Mouse (Mus musculus): ENCODE results near the gene Igf2bp2. TPM values are rescaled to one million over a fixed set of nuclear protein-coding genes. Genes with fewer than 3 reads are reported as not detected.
A peak's percentile ranks its signal among the peaks of the same experiment; 100 is the strongest.

Gene Igf2bp2
- total RNA-seq, 2 experiments from 2014 or later = 2.1 TPM

DNA sequence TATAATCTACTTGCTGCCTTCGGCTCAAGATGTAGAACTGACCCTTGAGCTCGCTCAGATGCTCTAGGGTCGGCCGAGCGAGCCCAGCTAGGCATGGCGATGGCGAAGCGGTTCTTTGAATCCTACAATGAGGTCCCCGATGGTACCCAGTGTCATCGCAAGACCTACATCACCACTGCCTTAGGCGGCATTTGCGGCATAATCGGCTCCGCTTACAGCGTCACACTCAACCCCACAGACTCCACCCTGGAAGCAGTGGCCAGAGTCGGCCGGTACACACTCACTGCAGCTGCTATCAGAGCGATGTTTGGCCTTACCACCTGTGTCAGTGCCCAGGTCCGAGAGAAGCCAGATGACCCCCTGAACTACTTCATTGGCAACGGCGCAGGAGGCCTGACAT, 109.7 kb downstream of the Igf2bp2 start:
- no peak for DNase-seq
- intact Hi-C loops (cut with DNase I) = no loop called here

DNA sequence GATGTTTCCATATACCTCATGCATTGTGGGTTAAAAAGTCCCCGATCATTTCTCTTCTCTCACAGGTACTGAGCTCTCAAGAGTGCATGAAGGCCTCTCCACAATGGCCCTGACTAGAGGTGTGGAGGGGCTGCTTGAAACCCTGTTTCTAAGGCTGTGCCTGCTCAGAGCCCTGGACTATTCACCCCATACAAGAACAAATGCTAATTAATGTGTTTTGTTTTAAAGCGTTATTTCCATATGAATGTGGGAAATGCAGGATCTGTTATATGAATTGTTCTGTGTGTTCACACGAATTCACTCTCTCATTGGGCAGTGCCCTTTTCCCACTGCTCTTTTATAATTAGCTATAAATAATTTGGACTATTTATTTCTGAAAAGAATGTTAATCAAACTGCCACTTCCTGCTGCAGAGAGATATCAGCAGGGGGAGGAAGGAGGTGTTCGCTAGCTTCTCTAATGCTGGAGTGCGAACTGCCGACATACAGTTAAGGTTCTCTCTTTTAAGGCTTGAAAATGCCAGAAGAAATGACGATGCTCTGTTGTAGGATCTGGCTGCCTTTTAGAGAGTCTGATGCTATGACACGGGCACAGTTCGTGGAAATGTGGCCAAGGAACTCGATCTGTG, 116.2 kb downstream of the Igf2bp2 start:
- intact Hi-C loops (cut with DNase I) = no loop called here

DNA sequence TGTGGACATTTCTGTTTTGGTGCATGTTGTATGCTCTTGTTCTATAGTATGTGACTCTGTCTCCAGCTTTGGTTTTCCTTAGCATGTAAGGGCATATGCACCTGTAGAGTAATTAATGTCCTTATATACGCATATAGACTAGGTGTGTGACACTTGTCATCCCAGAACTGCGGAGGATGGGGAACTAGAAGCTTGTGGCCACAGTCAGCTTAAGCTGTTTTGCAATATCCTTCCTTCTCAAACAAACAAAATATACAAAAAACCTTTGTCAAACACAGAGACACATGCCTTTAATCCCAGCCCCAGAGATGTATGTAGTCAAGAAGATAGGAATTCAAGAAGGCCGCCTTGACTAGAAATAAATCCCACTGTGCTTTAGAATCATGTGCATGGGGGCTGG, 117.2 kb downstream of the Igf2bp2 start:
- no peak for DNase-seq
- intact Hi-C loops (cut with DNase I) = no loop called here

More for the DNA sequence above, 116.2 kb downstream of the Igf2bp2 start:
- DNase-seq = no peak

DNA sequence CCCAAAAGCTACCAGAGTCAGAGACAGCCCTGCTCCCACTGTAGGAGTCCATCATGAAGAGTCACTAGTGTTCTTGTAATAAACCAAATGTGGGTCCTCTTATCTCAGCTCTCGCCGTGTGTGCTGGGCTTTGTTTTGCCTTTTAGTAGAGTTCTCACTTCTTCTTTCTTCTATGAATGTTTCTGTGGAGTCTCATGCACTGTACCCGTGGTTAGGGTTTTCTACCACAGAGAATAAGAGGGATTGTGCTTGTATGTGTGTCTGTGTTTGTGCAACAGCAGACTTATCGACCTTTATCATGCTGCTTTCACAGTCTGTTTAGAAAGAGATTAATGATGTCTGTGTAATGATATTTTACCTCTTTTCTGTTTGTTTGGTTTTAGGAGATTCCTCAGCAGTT, 119.3 kb downstream of the Igf2bp2 start:
- intact Hi-C loops (cut with DNase I) = no loop called here
- no peak for DNase-seq

DNA sequence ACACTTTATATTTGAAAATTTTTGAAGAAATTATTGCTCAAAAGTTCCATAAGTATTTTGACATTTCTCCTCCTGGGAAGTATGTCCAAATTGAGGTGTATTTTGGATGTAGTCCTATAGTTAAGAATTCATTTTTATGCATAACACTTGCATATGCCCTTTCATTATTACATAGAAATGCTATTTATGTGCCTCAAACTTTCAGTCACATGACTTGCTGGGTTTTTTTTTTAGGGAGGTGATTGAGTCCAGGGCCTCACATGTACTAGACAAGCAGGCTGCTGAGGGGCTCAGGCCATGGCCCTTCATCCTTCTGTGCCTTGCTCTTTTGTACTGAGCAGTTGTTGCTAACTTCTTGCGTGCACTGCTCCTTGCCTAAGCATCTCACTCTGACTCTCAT, 123.1 kb downstream of the Igf2bp2 start:
- intact Hi-C loops (cut with DNase I) = no loop called here
- no peak for DNase-seq

DNA sequence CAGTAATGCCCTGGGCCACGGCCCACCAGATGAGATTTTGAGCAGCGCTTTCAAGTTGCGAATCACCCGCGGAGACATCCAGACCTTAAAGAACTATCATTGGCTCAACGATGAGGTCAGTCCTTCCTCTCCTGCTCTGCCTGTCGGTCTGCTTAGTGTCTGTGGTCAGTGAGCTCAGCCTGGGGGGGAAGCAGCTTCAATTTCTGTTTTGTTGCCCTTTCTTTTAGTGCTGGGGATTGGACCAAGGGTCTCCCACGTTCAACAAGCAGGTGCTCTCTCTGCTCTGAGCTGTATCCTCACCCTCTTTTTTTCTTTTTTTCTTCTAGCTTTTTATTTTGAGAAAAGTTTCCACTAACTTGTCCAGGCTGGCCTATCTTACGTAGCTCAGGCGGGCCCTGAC, 124.5 kb downstream of the Igf2bp2 start:
- no peak for DNase-seq
- intact Hi-C loops (cut with DNase I) = no loop called here

DNA sequence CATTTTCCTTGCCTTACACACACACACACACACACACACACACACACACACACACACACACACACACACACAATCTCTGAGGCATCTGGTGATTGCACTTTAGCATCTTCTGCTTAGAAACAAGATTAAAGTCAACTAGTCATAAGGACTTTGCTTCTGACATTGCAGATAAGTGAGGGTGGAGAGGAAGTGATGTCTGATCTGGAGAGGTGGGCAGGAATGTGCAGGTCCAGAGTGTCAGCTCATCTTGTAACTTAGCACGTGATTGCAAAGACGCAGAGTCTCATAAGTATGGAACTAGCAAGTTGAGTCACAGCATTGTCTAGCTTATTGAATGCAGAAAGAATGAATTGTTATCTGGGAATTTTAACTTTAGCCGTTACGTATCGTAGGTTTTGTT, 135.6 kb downstream of the Igf2bp2 start:
- DNase-seq = no peak
- intact Hi-C loops (cut with DNase I) = no loop called here

DNA sequence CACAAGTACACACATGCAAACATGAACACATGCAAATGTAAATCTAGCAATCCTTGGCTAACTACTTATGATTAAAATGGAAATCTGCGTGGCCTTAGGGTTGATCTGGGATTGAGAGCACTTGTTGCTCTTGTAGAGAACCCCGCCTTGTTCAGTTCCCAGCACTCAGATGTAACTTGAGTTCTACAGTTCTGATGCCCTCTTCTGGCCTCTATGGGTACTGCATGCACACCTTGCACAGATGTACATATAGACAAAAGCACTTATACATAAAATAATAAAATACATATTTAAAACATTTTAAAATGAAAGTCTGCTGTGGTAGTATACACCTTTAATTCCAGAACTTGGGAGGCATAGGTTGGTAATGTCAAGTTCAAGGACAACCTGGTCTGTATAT, 141.0 kb downstream of the Igf2bp2 start:
- DNase-seq = no peak
- intact Hi-C loops (cut with DNase I) = no loop called here

DNA sequence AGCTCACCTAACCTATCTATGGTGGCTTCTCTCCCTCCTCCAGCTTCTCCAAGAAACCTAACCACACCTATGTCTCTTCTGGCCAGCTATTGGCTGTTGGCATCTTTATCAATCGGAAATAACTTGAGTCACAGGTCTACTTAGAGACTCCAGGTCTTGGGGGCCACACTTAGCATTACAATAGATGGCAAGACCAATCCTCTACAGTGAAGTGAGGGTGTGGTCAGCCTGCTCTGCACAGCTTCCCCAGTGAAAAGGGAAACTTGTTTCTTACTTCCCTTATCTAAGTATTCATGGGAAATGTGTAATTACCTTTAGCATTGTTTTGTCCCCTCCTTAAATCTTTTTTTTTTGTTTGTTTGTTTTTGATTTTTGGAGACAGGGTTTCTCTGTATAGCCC, 147.5 kb downstream of the Igf2bp2 start:
- DNase-seq = no peak
- intact Hi-C loops (cut with DNase I) = no loop called here

DNA sequence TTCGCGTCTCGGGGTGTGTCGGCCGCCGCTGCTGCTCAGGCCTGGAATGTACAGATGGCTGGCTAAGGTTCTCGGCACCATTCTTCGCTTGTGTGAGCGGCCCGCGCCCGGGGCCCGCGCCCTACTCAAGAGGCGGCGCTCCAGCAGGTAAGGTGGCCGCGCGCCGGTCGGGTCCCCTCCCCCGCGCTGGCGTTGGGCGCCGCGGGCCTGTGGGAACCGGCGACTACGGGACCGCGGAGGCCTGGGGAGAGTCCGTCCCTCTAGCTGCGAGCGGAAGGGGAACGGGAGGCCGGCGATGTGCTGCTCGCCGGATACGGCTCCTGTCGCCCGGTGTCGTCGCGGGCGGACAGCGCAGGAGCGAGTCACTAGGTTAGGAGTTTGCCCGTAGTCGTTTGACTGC, 153.5 kb downstream of the Igf2bp2 start:
- no peak for DNase-seq
- intact Hi-C loops (cut with DNase I) = loop anchor here (5.0 kb wide), 1 partner anchor 62 kb away; the partner anchor contains the start of gene Tmem41a

DNA sequence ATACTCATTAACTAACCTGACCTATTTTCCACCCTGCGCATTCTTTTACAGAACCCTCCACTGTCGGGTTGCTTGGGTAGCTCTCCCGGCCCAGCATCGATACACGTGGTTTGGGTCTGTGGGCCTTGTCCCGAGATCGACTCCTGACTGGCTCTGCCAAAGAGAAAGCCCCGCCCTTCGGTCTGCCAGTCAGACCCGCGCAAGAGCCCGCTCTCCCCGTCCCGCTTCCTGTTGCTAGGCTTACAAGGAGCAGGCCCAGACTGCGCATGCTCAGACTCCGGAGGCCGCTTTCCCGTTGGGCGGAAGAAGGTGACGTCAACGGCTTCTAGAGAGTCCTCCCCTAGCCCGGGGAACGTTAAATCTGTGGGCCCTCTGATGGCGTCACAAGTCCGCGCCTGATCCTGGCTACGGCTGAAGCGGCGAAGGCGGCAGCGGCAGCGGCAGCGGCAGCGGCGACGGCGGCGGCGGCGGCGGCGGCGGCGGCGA, 154.0 kb downstream of the Igf2bp2 start, which contains the start of gene Senp2:
Senp2 (plus strand) TSS at position 386 of the 486 bp plus-strand sequence.
- intact Hi-C loops (cut with DNase I) = loop anchor here (5.0 kb wide), 1 partner anchor 62 kb away; the partner anchor contains the start of gene Tmem41a
- peak; percentile 99 to 100 for DNase-seq

Other genes starting within 250 kb of the Igf2bp2 start
- 1 to 10 TPM; 2.8 to 5.0 TPM for gene Tmem41a, start 215.7 kb downstream of the Igf2bp2 start, total RNA-seq (2021)
- not detected for gene Liph, start 167.6 kb downstream of the Igf2bp2 start, total RNA-seq (2021)
- gene Senp2, start 153.8 kb downstream of the Igf2bp2 start, total RNA-seq (2021) = 10 to 100 TPM; 25.3 to 27.4 TPM
- 10 to 100 TPM; 25.3 to 34.1 TPM for gene Tra2b, start 102.7 kb upstream of the Igf2bp2 start, total RNA-seq (2021)

All from gastrocnemius, postnatal 36 days (tissue).